Mouse (Mus musculus) granulocyte monocyte progenitor cell, adult 5-6 weeks (primary cell): Measurements from ENCODE around the gene Pex14. TPM values are rescaled to one million over a fixed set of nuclear protein-coding genes. Genes with fewer than 3 reads are reported as not detected.

ENCODE experiments used
- ATAC-seq: replicated peaks from 2 replicates; pipeline ENCODE4 v1.8.0; 2016; ENCODE audit warnings: mild to moderate bottlenecking, moderate TSS enrichment, inconsistent platforms; ENCODE audit not compliant: poor library complexity, severe bottlenecking
- total RNA-seq, 2 experiments: library from RNA; stranded (forward) in 1 of 2; stranded (reverse) in 1 of 2; fragments of 200-712, 200-1000 nt in 1 of 2; fragments of >200 nt in 1 of 2; fragmentation: Nextera tagmentation in 1 of 2; gene quantifications; 2 replicates each; pipeline ENCODE4 v1.2.3; 2014 to 2017

Pex14 gene
- total RNA-seq, 2 experiments from 2014 or later = 12.0 to 12.5 TPM

GRCm38 (mm10) chr4:148955131-148955813 lies 144.4 kb downstream of the Pex14 start:
- no peak for ATAC-seq

GRCm38 (mm10) chr4:148952328-148953222 lies 147.1 kb downstream of the Pex14 start:
- ATAC-seq = no peak

- no peak for ATAC-seq
These were observed 147.8 kb downstream of the Pex14 start for GRCm38 (mm10) chr4:148951821-148952291.

DNA sequence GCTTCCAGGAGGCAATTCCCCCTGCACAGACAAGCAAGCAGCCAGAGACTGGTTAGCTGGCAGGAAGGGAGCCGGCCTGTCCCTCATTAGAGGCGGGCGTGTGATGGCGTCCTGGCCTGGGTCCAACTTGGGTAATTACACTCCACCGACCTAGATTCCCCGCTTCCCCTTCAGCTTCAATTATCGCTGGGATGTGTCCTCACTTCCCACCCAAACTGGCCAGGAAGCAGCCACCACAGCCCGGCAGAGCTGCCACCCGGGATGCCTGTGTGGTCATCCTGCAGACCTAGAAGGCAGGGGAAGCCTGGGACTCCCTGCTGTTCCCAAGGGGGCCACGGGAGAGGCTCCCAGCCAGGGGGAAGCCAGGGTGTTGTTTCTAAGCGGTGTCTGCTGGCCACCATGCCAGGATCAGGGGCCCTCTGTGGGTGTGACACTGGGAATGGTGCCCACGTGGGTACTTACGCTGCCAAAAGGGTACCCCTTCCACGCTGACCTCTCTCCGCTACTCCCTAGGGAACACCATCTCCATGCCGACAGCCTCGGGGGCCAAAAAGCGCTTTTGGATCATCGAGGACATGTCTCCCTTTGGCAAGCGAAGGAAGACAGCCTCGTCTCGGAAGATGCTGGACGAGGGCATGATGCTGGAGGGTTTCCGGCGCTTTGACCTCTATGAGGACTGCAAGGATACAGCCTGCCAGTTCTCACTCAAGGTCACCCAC lies 148.6 kb downstream of the Pex14 start:
- no peak for ATAC-seq

DNA sequence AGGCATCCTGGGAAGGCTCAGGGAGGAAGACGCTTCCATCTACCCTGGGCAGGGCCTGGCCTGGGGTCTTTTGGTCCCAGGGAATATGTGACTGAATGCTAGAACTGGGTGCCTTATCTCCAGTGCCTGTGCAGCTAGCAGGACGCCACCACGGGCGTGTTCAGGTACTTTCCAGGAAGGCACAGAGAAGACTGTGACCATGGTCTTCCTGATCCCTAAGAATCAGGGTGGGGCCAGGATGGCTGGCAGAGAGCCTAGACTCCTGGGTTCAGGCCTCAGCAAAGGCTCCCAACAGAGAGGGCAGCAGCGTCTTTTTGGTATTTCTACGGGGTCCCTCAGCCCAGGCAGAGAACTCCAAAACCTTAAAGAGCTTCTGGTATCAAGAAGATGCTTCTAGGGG lies 149.2 kb downstream of the Pex14 start:
- ATAC-seq = no peak

- no peak for ATAC-seq
These were observed 151.8 kb downstream of the Pex14 start for GRCm38 (mm10) chr4:148947833-148948388.

DNA sequence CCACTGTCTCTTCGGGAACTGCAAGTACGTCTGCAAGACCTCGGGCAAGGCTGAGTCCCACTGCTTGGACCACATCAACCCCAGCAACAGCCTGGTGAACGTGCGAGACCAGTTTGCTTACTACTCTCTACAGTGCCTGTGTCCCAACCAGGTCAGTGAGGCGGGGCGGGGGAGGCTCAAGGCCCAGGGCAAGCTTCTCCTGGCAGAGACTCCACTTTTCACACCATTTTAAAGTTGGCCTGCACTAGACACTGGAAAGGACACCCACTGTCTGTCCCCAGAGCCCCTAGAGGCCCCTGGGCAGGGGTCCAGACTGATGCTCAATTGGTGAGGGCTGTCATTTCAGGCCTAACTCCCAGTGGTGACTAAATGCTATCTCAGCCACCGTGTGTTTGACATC lies 153.6 kb downstream of the Pex14 start:
- no peak for ATAC-seq

DNA sequence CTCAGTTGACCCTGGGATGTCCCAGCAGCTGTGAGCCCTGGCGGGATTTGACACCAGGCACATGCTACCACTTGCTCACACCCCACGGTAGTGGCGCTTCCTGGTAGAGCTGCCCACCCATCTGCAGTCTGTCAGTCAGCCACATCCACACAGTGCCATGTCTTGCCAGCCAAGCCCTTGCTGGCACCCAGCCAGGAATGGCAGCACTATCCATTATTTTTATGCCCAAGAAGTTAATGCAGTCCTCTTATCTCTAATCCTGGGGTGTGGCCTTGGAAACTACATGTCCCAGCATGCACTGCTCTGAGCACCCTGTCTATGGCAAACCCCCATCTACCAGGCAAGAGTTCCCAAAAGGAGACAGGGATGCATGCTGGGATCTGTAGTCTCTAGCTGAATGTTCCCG lies 154.2 kb downstream of the Pex14 start:
- no peak for ATAC-seq

DNA sequence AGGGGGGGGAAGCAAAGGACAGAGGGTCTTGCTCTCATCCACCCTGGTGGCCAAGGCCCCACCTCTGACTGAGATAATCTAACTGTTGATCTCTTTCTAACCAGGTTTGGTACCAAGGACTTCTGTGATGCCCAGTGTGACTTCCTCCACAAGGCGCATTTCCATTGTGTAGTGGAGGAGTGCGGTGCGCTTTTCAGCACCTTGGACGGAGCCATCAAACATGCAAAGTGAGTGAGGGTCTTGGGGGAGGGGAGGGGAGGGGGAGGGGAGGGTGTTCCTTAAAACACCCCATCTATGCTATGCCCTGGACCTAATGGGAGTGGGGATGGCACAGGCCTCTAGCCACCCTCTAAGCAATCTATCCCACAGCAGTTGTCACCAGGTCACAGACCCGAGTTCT lies 156.6 kb downstream of the Pex14 start:
- no peak for ATAC-seq

- ATAC-seq = peak; percentile 10
These were observed 158.4 kb downstream of the Pex14 start for GRCm38 (mm10) chr4:148941321-148941720.

- peak; percentile 84 for ATAC-seq
These were observed 158.9 kb downstream of the Pex14 start for GRCm38 (mm10) chr4:148940674-148941211.

GRCm38 (mm10) chr4:148938546-148938945 lies 161.1 kb downstream of the Pex14 start:
- no peak for ATAC-seq

- no peak for ATAC-seq
These were observed 162.9 kb downstream of the Pex14 start for GRCm38 (mm10) chr4:148936727-148937126.

GRCm38 (mm10) chr4:148936111-148936510 lies 163.6 kb downstream of the Pex14 start:
- ATAC-seq = no peak

DNA sequence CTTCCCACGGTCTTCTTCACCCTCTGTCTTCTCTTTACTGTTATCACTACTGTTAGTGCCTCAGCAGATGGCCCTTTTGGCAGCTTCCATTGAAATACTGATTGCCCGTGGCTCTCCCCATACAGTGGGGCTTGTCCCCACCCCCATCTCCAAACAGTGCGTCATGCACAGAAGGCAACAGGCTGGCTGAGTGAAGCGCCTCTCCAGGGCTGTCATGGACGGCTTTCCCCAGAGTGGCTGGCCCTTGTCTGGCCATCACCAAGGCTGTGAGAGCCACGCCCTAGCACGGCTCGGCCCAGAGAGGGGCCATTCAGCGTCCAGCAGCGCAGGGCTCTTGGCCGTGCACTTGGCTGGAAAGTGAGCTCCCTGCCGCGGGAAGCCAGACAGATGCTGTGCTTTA lies 164.5 kb downstream of the Pex14 start:
- no peak for ATAC-seq

DNA sequence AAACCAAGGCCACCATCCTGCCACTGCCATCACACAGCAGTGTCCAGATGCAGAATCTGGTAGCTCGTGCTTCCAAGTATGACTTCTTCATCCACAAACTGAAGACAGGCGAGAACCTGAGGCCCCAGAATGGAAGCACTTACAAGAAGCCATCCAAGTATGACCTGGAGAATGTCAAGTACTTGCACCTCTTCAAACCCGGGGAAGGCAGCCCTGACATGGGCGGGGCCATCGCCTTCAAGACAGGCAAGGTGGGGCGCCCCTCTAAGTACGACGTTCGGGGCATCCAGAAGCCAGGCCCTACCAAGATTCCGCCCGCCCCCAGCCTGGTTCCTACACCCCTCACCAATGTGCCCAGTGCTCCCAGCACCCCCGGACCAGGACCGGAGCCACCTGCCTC lies 166.6 kb downstream of the Pex14 start:
- no peak for ATAC-seq

GRCm38 (mm10) chr4:148930721-148931229 lies 168.9 kb downstream of the Pex14 start:
- ATAC-seq = no peak

DNA sequence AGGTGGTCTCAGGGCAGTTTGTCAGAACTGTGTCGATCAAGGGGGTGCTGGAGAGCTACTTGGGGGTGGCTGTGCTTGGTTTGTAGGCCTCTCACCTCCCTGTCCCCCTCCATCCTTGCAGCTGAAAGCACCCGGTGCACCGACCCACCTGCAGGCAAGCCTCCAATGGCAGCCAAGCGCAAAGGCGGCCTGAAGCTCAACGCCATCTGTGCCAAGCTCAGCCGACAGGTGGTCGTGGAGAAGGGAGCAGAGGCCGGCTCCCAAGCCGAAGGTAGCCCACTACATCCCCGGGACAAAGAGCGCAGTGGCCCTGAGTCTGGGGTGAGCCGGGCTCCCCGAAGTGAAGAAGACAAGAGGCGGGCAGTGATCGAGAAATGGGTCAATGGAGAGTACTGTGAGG lies 170.8 kb downstream of the Pex14 start:
- no peak for ATAC-seq

GRCm38 (mm10) chr4:148928316-148928715 lies 171.4 kb downstream of the Pex14 start:
- ATAC-seq = peak; percentile 30; the same call in 1 of the 2 replicates

DNA sequence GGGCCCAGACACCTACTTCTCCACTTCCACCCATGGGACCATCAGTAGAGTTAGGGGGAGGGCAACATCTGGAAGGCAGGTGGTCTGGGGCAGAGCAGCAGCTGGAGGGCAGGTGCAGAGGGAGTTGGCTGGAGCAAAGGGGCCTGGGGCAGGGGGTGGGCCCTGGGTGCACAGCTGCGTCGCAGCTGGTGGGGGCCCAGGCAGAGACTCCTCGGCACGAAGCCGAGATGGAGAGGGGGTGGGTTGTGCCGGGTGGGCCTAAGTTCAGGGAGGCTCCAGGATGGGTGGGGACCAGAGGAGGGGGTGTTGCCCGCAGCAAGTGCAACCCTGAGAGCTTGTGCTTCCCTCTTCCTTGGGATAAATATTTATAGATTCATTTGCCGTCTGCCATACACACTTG lies 173.2 kb downstream of the Pex14 start:
- ATAC-seq = no peak
